Mouse (Mus musculus): ENCODE measurements around the gene Satl1.

DNA sequence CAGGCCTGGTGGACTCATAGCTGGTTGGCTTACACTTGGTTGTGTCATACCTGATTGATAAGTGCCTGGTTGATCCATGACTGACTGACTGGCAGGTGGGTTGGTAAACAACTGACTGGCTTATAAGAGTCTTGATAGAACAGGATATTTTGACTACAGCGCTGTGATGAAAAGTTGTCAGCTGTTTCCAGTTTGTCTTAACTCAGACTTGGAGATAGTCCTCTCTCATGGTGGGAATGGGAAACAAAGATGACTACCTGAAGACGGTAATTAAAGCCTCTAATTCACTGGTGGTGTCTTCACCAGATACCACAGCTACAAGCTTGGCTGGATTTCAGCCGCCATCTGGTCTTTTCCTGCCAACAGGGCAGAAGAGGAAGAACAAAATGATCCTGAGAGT is at the start of gene Satl1:
- TF ChIP-seq CTCF (IDR thresholded peaks at IDR 0.05; ENCODE audit: control insufficient read depth, insufficient read depth, insufficient replicate concordance, low read depth, low read length) (no peak), POLR2A (IDR thresholded peaks at IDR 0.05; ENCODE audit: control insufficient read depth, low read depth, low read length) (no peak)

Data from testis, adult 2 months (tissue).